Mouse (Mus musculus) midbrain, embryonic 13.5 days (tissue): ENCODE data around the gene Tom1l1. TPM values are rescaled to one million over a fixed set of nuclear protein-coding genes. Genes with fewer than 3 reads are reported as not detected.

ENCODE experiments used
- ATAC-seq: fragments of 200-750 bp; cut with Nextera tagmentation; 2 replicates; pipeline ENCODE4 v1.8.0; 2017; ENCODE audit warnings: mild to moderate bottlenecking, moderate TSS enrichment, moderate library complexity
- H3K27ac ChIP-seq: fragments of 300-500 bp; sonication (generic); 2 replicates; pipeline ENCODE4 v1.5.1; 2015; ENCODE audit warnings: inconsistent platforms, mild to moderate bottlenecking, moderate library complexity
- H3K27me3 ChIP-seq: fragments of 300-500 bp; sonication (generic); 2 replicates; pipeline ENCODE4 v1.6.1; 2015; ENCODE audit warnings: mild to moderate bottlenecking, inconsistent platforms
- H3K36me3 ChIP-seq: fragments of 300-500 bp; sonication (generic); 2 replicates; pipeline ENCODE4 v1.6.1; 2015; ENCODE audit warnings: mild to moderate bottlenecking, inconsistent platforms
- H3K4me1 ChIP-seq: fragments of 300-500 bp; sonication (generic); replicated peaks from 2 replicates; pipeline ENCODE4 v1.6.1; 2015; ENCODE audit warnings: inconsistent platforms
- H3K4me2 ChIP-seq: fragments of 300-500 bp; sonication (generic); replicated peaks from 2 replicates; pipeline ENCODE4 v1.6.1; 2015; ENCODE audit warnings: moderate library complexity, mild to moderate bottlenecking, inconsistent platforms
- H3K4me3 ChIP-seq: fragments of 300-500 bp; sonication (generic); replicated peaks from 2 replicates; pipeline ENCODE4 v1.5.1; 2015; ENCODE audit warnings: mild to moderate bottlenecking, inconsistent platforms
- H3K9ac ChIP-seq: fragments of 300-500 bp; sonication (generic); replicated peaks from 2 replicates; pipeline ENCODE4 v1.6.1; 2015; ENCODE audit warnings: mild to moderate bottlenecking, inconsistent platforms
- H3K9me3 ChIP-seq: fragments of 300-500 bp; sonication (generic); 2 replicates; pipeline ENCODE4 v1.6.1; 2016; ENCODE audit warnings: mild to moderate bottlenecking, inconsistent platforms
- WGBS: fragments of 180-500 bp; shearing (Covaris S2); methylation state at CpG from one replicate; pipeline ENCODE4 v1.1.7; 2015; 5-methylcytosine and 5-hydroxymethylcytosine counted together
- polyA plus RNA-seq: library from polyadenylated mRNA; unstranded; fragments of >200 nt; fragmentation: Nextera tagmentation; extraction: Ambion mirVana; gene quantifications from 2 replicates; pipeline ENCODE4 v1.2.1, GENCODE M21; 2015

The Tom1l1 gene
- polyA plus RNA-seq, 1 experiment from 2014 or later = 13.1 TPM

GRCm38 (mm10) chr11:90595826-90596225 lies 92.3 kb downstream of the Tom1l1 start:
- H3K4me3 ChIP-seq = no peak overlapping the region
- no peaks in the 10 kb centered on the region for H3K27me3 ChIP-seq
- H3K36me3 ChIP-seq = peaks cover 51% of the 10 kb centered on the region
- no peaks in the 10 kb centered on the region for H3K4me1 ChIP-seq
- no peaks in the 10 kb centered on the region for H3K9me3 ChIP-seq
- no peak overlapping the region for H3K9ac ChIP-seq
- 95% methylated on average over 1 of the region's 1 CpGs for WGBS
- H3K27ac ChIP-seq = no peak overlapping the region
- no peak overlapping the region for H3K4me2 ChIP-seq
- ATAC-seq = no peak

Other genes with a start within 250 kb of the Tom1l1 start
- 28.5 and 31.4 TPM in 2 replicates for gene Stxbp4, start 50.3 kb downstream of the Tom1l1 start, polyA plus RNA-seq
- gene Cox11, start 50.2 kb downstream of the Tom1l1 start, polyA plus RNA-seq = 36.7 and 40.6 TPM in 2 replicates